Comparison of ENCODE assay signal across 8 mouse cellular contexts in genomic region chr16:22655812-22656211, GRCm38 (mm10). TPM values are rescaled to one million over a fixed set of nuclear protein-coding genes. Genes with fewer than 3 reads are reported as not detected.
DNase-seq lines count a peak whose midpoint lies in the region; ATAC-seq and TF ChIP-seq lines count a peak whose summit lies in the region.

No protein-coding gene starts in this region.

- peak; percentile 5; the same call in 1 of the 2 replicates for ATAC-seq in granulocyte monocyte progenitor cell, adult 5-6 weeks (replicated peaks; ENCODE audit: poor library complexity, severe bottlenecking)
- no peak for ATAC-seq in midbrain, embryonic 12.5 days (ENCODE audit: low FRiP score, low read depth)

- DNase-seq in heart, embryonic 10.5 days (ENCODE audit: low spot score), result no peak
- DNase-seq in heart, postnatal 36 days, result no peak
- peak; percentile 61 for DNase-seq in CH12.LX (ENCODE audit: extremely low read depth)
- no peak for DNase-seq in left cerebral cortex, postnatal 36 days (ENCODE audit: low spot score in 2 of 2)
- DNase-seq in ovary, adult 18-20 months (ENCODE audit: low spot score), result no peak
- DNase-seq in right cerebral cortex, adult 18-20 months, result no peak

- H3K4me2 ChIP-seq in CH12.LX (ENCODE audit: insufficient read depth, low read depth, poor library complexity, severe bottlenecking), result peak overlapping the region; percentile 87
- peak overlapping the region; percentile 30; the same call in 1 of the 2 replicates for H3K4me2 ChIP-seq in midbrain, embryonic 12.5 days (replicated peaks)

- intact Hi-C loops in heart, postnatal 36 days (cut with DNase I), result no loop called here
- intact Hi-C loops in left cerebral cortex, postnatal 36 days (cut with DNase I), result loop anchor here (5.0 kb wide), 1 partner anchor 136 kb away; no protein-coding TSS in a partner anchor

- TF ChIP-seq POLR2A in CH12.LX (IDR thresholded peaks at IDR 0.05; ENCODE audit: low read depth, low read length), result peak; percentile 55

- dilution Hi-C loops in CH12.LX (cut with MboI; ENCODE audit: extremely low pct_ligation_motif_present, extremely low pct_unique_long_range_greater_than_20kb, low sequenced_read_pairs), result no loop called here

- TF ChIP-seq CTCF in CH12.LX (conservative IDR thresholded peaks at IDR 0.05 in 1 of 2, IDR thresholded peaks at IDR 0.05 in 1 of 2; ENCODE audit: low read depth in 2 of 2, low read length in 2 of 2), result no peak

- H3K4me3 ChIP-seq in heart, embryonic 10.5 days, result peak overlapping the region; percentile 67
- H3K4me3 ChIP-seq in CH12.LX (replicated peaks in 1 of 3; ENCODE audit: low read depth in 2 of 3, low read length in 2 of 3, poor library complexity in 1 of 3), result peak overlapping the region; percentile 61 to 87 (median 75)
- H3K4me3 ChIP-seq in midbrain, embryonic 12.5 days, result no peak overlapping the region

- TF ChIP-seq RAD21 in CH12.LX (IDR thresholded peaks at IDR 0.05; ENCODE audit: low read depth, low read length), result no peak

- no peak overlapping the region for H3K27ac ChIP-seq in heart, embryonic 10.5 days
- H3K27ac ChIP-seq in CH12.LX (ENCODE audit: insufficient read depth, low read depth), result peak overlapping the region; percentile 99
- H3K27ac ChIP-seq in midbrain, embryonic 12.5 days (replicated peaks), result no peak overlapping the region

- in situ Hi-C loops in CH12.LX (cut with MboI; ENCODE audit: low pct_ligation_motif_present, low pct_unique_long_range_greater_than_20kb, low sequenced_read_pairs), result loop anchor here (5.0 kb wide), 1 partner anchor 34 kb away; no protein-coding TSS in a partner anchor

- H3K27me3 ChIP-seq in heart, embryonic 10.5 days (ENCODE audit: insufficient read depth, poor library complexity, severe bottlenecking), result peaks cover 56% of the 10 kb centered on the region
- H3K27me3 ChIP-seq in CH12.LX (replicated peaks), result no peaks in the 10 kb centered on the region
- peaks cover 46% of the 10 kb centered on the region for H3K27me3 ChIP-seq in midbrain, embryonic 12.5 days

- H3K9ac ChIP-seq in CH12.LX (ENCODE audit: insufficient read depth, low read depth), result peak overlapping the region; percentile 88
- no peak overlapping the region for H3K9ac ChIP-seq in midbrain, embryonic 12.5 days (replicated peaks)

- WGBS in heart, embryonic 10.5 days, result 5% methylated on average over 11 of the region's 11 CpGs
- 8% methylated on average over 11 of the region's 11 CpGs for WGBS in midbrain, embryonic 12.5 days

- H3K9me3 ChIP-seq in heart, embryonic 10.5 days, result no peaks in the 10 kb centered on the region
- H3K9me3 ChIP-seq in CH12.LX (replicated peaks; ENCODE audit: low read length), result no peaks in the 10 kb centered on the region
- H3K9me3 ChIP-seq in midbrain, embryonic 12.5 days, result no peaks in the 10 kb centered on the region

- no peak for TF ChIP-seq EP300 in CH12.LX (IDR thresholded peaks at IDR 0.05; ENCODE audit: low read length)

- peaks cover 19% of the 10 kb centered on the region for H3K4me1 ChIP-seq in heart, embryonic 10.5 days
- peaks cover 39 to 84% of the 10 kb centered on the region in 2 experiments for H3K4me1 ChIP-seq in CH12.LX (ENCODE audit: control insufficient read depth in 1 of 2, insufficient read depth in 2 of 2)
- peaks cover 13% of the 10 kb centered on the region for H3K4me1 ChIP-seq in midbrain, embryonic 12.5 days

- no peaks in the 10 kb centered on the region for H3K36me3 ChIP-seq in heart, embryonic 10.5 days
- no peaks in the 10 kb centered on the region for H3K36me3 ChIP-seq in CH12.LX (replicated peaks in 1 of 2; ENCODE audit: control insufficient read depth in 1 of 2, insufficient read depth in 1 of 2, low read length in 1 of 2)
- H3K36me3 ChIP-seq in midbrain, embryonic 12.5 days, result no peaks in the 10 kb centered on the region

- peaks cover 8% of the 10 kb centered on the region; the same call in 1 of the 2 replicates for H3K79me2 ChIP-seq in CH12.LX (replicated peaks; ENCODE audit: control insufficient read depth, extremely low read depth, insufficient read depth, poor library complexity, severe bottlenecking)

TF ChIP-seq in CH12.LX, 34 proteins besides CTCF, POLR2A, EP300 and RAD21:
- TF ChIP-seq TBP (conservative IDR thresholded peaks at IDR 0.05; ENCODE audit: low read depth, low read length) (0 out of 2 replicates have a peak, but pooled peaks have one; percentile 36), USF1 (IDR thresholded peaks at IDR 0.05; ENCODE audit: low read depth, low read length) (0 out of 2 replicates have a peak, but pooled peaks have one; percentile 4), KAT2A (IDR thresholded peaks at IDR 0.05; ENCODE audit: insufficient replicate concordance, low read length) (no peak), TCF12 (IDR thresholded peaks at IDR 0.05; ENCODE audit: low read depth, low read length) (peak; percentile 51; the same call in 1 of the 2 replicates), MXI1 (IDR thresholded peaks at IDR 0.05; ENCODE audit: low read depth, low read length) (0 out of 2 replicates have a peak, but pooled peaks have one; percentile 19), IRF4 (IDR thresholded peaks at IDR 0.05; ENCODE audit: low read depth, low read length) (peak; percentile 34), ETS1 (conservative IDR thresholded peaks at IDR 0.05; ENCODE audit: low read depth, low read length) (0 out of 2 replicates have a peak, but pooled peaks have one; percentile 9), SIN3A (IDR thresholded peaks at IDR 0.05; ENCODE audit: low read length) (no peak)
TF ChIP-seq in CH12.LX: peak in this region for 6.

RNA-seq across cellular contexts. Expression of gene Dgkg, which starts 1.2 kb away (rescaled TPM):
- 0.31 and 0.49 TPM in 2 replicates for polyA plus RNA-seq in heart, embryonic 10.5 days (2016; fragmentation: Nextera tagmentation; extraction: Ambion mirVana)
- total RNA-seq in heart, postnatal 36 days (2021), result under 1 TPM; 0.41 to 0.42 TPM
- total RNA-seq in CH12.LX (2012; rRNA removed), result 7.2 and 9.2 TPM in 2 replicates
- 2.3 and 3.0 TPM in 2 replicates for total RNA-seq in CH12.LX (2014; rRNA removed)
- 2.0 TPM in 2 replicates for polyA plus RNA-seq in CH12.LX (2012; ENCODE audit: insufficient read length, low read depth)
- total RNA-seq in granulocyte monocyte progenitor cell, adult 5-6 weeks (2014; fragmentation: Nextera tagmentation), result 20.4 and 24.4 TPM in 2 replicates
- 12.1 and 13.4 TPM in 2 replicates for total RNA-seq in granulocyte monocyte progenitor cell, adult 5-6 weeks (2017)
- 0.17 TPM in 1 of 2 replicates, not detected in the other for polyA plus RNA-seq in midbrain, embryonic 12.5 days (2016; fragmentation: Nextera tagmentation; extraction: Ambion mirVana)
- 10 to 100 TPM; 46.3 to 64.0 TPM for total RNA-seq in left cerebral cortex, postnatal 36 days (2021)
